Mouse (Mus musculus) kidney, postnatal 0 days (tissue): Measurements from ENCODE around the gene Ap1g1. TPM values are rescaled to one million over a fixed set of nuclear protein-coding genes. Genes with fewer than 3 reads are reported as not detected.

Experiments used
- ATAC-seq: fragments of 200-750 bp; cut with Nextera tagmentation; replicated peaks from 2 replicates; pipeline ENCODE4 v1.8.0; 2017; ENCODE audit warnings: low read depth, moderate number of reproducible peaks, moderate TSS enrichment, moderate library complexity; ENCODE audit not compliant: low FRiP score
- DNase-seq: peaks from one replicate; pipeline ENCODE4 v3.0.0-alpha.2; 2016; ENCODE audit warnings: low spot score
- H3K27ac ChIP-seq: fragments of 300-500 bp; sonication (generic); 2 replicates; pipeline ENCODE4 v1.5.1; 2014; ENCODE audit warnings: mild to moderate bottlenecking
- H3K27me3 ChIP-seq: fragments of 300-500 bp; sonication (generic); 2 replicates; pipeline ENCODE4 v1.6.1; 2014; ENCODE audit warnings: low read length, mixed read lengths; ENCODE audit not compliant: insufficient read depth
- H3K36me3 ChIP-seq: fragments of 300-500 bp; sonication (generic); 2 replicates; pipeline ENCODE4 v1.6.1; 2014; ENCODE audit warnings: low read length, mixed read lengths; ENCODE audit not compliant: insufficient read depth
- H3K4me1 ChIP-seq: fragments of 300-500 bp; sonication (generic); replicated peaks from 2 replicates; pipeline ENCODE4 v1.6.1; 2014; ENCODE audit warnings: antibody characterized with exemption, low read length, mixed read lengths; ENCODE audit not compliant: insufficient read depth
- H3K4me2 ChIP-seq: fragments of 300-500 bp; sonication (generic); 2 replicates; pipeline ENCODE4 v1.6.1; 2014; ENCODE audit warnings: mild to moderate bottlenecking, low read length, moderate library complexity, mixed read lengths
- H3K4me3 ChIP-seq: fragments of 300-500 bp; sonication (generic); replicated peaks from 2 replicates; pipeline ENCODE4 v1.5.1; 2014; ENCODE audit warnings: low read depth, low read length
- H3K9ac ChIP-seq: fragments of 300-500 bp; sonication (generic); 2 replicates; pipeline ENCODE4 v1.6.1; 2014; ENCODE audit warnings: low read depth, low read length
- H3K9me3 ChIP-seq: fragments of 300-500 bp; sonication (generic); replicated peaks from 2 replicates; pipeline ENCODE4 v1.6.1; 2016; ENCODE audit warnings: low read length, inconsistent platforms, mixed read lengths
- CTCF ChIP-seq: IDR thresholded peaks from 2 replicates; pipeline ENCODE4 v1.5.1; 2016; ENCODE audit warnings: antibody characterized with exemption, low read depth, mild to moderate bottlenecking, moderate library complexity
- WGBS: fragments of 180-500 bp; shearing (Covaris S2); extraction: QIAGEN DNeasy Blood & Tissue Kit; methylation state at CpG from one replicate; pipeline ENCODE4 v1.1.7; 2014; 5-methylcytosine and 5-hydroxymethylcytosine counted together
- polyA plus RNA-seq: library from polyadenylated mRNA; unstranded; fragments of >200 nt; fragmentation: Nextera tagmentation; extraction: Ambion mirVana; gene quantifications from 2 replicates; pipeline ENCODE4 v1.2.1, GENCODE M21; 2015

Ap1g1 gene
- polyA plus RNA-seq, 1 experiment from 2014 or later: 36.0 TPM

DNA sequence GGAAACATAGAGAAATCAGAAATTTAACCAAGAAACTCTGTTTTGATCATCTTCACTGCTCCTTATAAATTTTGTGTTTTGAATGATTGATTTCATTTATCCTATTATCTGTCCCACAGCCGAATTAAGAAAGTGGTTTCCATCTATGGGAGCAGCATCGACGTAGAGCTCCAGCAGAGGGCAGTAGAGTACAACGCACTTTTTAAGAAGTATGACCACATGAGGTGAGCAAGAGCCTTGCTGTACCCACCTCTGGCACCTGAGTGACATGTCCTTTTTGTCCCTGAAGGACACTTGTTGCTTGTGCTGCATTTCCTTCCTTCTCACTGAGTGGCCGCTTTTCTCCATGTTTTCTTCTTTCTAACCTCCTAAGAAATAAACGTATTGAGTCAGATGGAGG is 75.1 kb downstream of the Ap1g1 start:
- peaks cover 42% of the 10 kb centered on the region for H3K36me3 ChIP-seq

GRCm38 (mm10) chr8:109854522-109854921 is 76.2 kb downstream of the Ap1g1 start:
- H3K4me1 ChIP-seq: no peaks in the 10 kb centered on the region
- no peaks in the 10 kb centered on the region for H3K9me3 ChIP-seq
- ATAC-seq: no peak
- no peak for TF ChIP-seq CTCF
- no peak overlapping the region for H3K9ac ChIP-seq
- no peak overlapping the region for H3K27ac ChIP-seq
- no peak overlapping the region for H3K4me2 ChIP-seq
- no peak overlapping the region for H3K4me3 ChIP-seq
- H3K36me3 ChIP-seq: peaks cover 41% of the 10 kb centered on the region
- WGBS: 93% methylated on average over 4 of the region's 4 CpGs
- H3K27me3 ChIP-seq: no peaks in the 10 kb centered on the region
- no peak for DNase-seq

More for the DNA sequence above, 75.1 kb downstream of the Ap1g1 start:
- H3K4me1 ChIP-seq: no peaks in the 10 kb centered on the region
- no peak for ATAC-seq
- no peaks in the 10 kb centered on the region for H3K27me3 ChIP-seq
- no peak overlapping the region for H3K27ac ChIP-seq
- no peak overlapping the region for H3K9ac ChIP-seq
- no peak overlapping the region for H3K4me2 ChIP-seq
- no peaks in the 10 kb centered on the region for H3K9me3 ChIP-seq
- WGBS: 44% methylated on average over 6 of the region's 6 CpGs
- peak; percentile 89 for TF ChIP-seq CTCF
- peak; percentile 83 for DNase-seq
- H3K4me3 ChIP-seq: no peak overlapping the region

DNA sequence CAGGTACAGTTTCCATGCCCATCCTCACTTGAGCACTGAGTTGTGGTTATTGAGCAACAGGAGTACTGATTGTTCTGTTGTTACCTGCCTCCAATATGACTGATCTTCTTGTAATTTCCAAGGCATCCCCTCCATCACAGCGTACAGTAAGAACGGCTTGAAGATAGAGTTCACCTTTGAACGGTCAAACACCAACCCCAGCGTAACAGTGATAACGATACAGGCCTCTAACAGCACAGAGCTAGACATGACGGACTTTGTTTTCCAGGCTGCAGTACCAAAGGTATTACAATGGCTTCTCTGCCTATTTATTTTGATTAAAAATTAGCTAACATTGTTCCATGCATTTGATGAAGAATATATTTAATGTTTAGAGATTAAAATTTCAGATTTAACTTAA is 77.1 kb downstream of the Ap1g1 start:
- WGBS: 93% methylated on average over 6 of the region's 6 CpGs
- DNase-seq: no peak
- Histone ChIP-seq H3K27ac (no peak overlapping the region), H3K4me3 (no peak overlapping the region), H3K27me3 (no peaks in the 10 kb centered on the region), H3K9ac (no peak overlapping the region), H3K4me2 (no peak overlapping the region), H3K9me3 (no peaks in the 10 kb centered on the region), H3K36me3 (peaks cover 42% of the 10 kb centered on the region), H3K4me1 (no peaks in the 10 kb centered on the region)
- TF ChIP-seq CTCF: no peak
- ATAC-seq: no peak

DNA sequence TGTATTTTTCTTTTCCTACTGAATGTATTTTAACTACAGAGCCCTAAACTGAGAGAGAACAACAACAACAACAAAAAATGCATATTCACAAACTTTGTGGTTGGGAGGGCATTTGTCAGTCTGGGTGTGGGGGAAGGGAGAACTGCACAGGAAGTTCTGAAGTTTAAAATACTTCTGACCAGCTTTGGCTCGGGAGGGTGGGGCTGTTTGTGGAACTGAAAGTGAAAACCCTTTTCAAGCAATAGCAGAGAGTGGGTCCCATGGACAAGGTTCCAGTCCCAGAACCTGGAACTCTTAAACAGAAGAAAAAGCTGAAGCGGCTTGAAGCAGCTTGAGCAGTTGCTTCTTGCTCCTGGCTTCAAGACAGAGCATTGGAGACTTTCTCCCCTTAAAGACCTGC is 85.0 kb downstream of the Ap1g1 start:
- WGBS: 69% methylated on average over 2 of the region's 2 CpGs
- no peaks in the 10 kb centered on the region for H3K27me3 ChIP-seq
- peaks cover 23% of the 10 kb centered on the region; the same call in 1 of the 2 replicates for H3K36me3 ChIP-seq
- ATAC-seq: no peak
- H3K27ac ChIP-seq: no peak overlapping the region
- DNase-seq: peak; percentile 25
- H3K9me3 ChIP-seq: no peaks in the 10 kb centered on the region
- H3K9ac ChIP-seq: no peak overlapping the region
- TF ChIP-seq CTCF: no peak
- no peak overlapping the region for H3K4me2 ChIP-seq
- H3K4me3 ChIP-seq: no peak overlapping the region
- no peaks in the 10 kb centered on the region; the same call in 1 of the 2 replicates for H3K4me1 ChIP-seq

- ATAC-seq (no peak), DNase-seq (no peak)
- Histone ChIP-seq H3K27me3 (no peaks in the 10 kb centered on the region), H3K4me2 (no peak overlapping the region), H3K9me3 (no peaks in the 10 kb centered on the region), H3K9ac (no peak overlapping the region), H3K36me3 (peaks cover 20% of the 10 kb centered on the region; the same call in 1 of the 2 replicates), H3K4me1 (no peaks in the 10 kb centered on the region; the same call in 1 of the 2 replicates), H3K4me3 (no peak overlapping the region), H3K27ac (no peak overlapping the region)
- no peak for TF ChIP-seq CTCF
- 85% methylated on average over 2 of the region's 2 CpGs for WGBS
Observed at GRCm38 (mm10) chr8:109864798-109865197, 86.4 kb downstream of the Ap1g1 start.

GRCm38 (mm10) chr8:109865536-109865935 is 87.2 kb downstream of the Ap1g1 start:
- no peak for ATAC-seq
- H3K27ac ChIP-seq: no peak overlapping the region

GRCm38 (mm10) chr8:109866690-109867089 is 88.3 kb downstream of the Ap1g1 start:
- no peaks in the 10 kb centered on the region for H3K27me3 ChIP-seq
- no peak overlapping the region for H3K9ac ChIP-seq
- no peak overlapping the region for H3K4me3 ChIP-seq
- 94% methylated on average over 5 of the region's 5 CpGs for WGBS
- no peak overlapping the region for H3K27ac ChIP-seq
- 0 out of 2 replicates have a peak, but pooled peaks cover 7% of the 10 kb centered on the region for H3K36me3 ChIP-seq
- no peaks in the 10 kb centered on the region for H3K9me3 ChIP-seq
- no peaks in the 10 kb centered on the region; the same call in 1 of the 2 replicates for H3K4me1 ChIP-seq
- ATAC-seq (no peak), DNase-seq (no peak)
- no peak overlapping the region for H3K4me2 ChIP-seq
- no peak for TF ChIP-seq CTCF

More at GRCm38 (mm10) chr8:109865536-109865935, 87.2 kb downstream of the Ap1g1 start:
- no peak for DNase-seq
- TF ChIP-seq CTCF: no peak
- Histone ChIP-seq H3K27me3 (no peaks in the 10 kb centered on the region), H3K4me2 (no peak overlapping the region), H3K9ac (no peak overlapping the region), H3K4me3 (no peak overlapping the region), H3K36me3 (peaks cover 15% of the 10 kb centered on the region; the same call in 1 of the 2 replicates), H3K4me1 (no peaks in the 10 kb centered on the region; the same call in 1 of the 2 replicates), H3K9me3 (no peaks in the 10 kb centered on the region)
- WGBS: 85% methylated on average over 4 of the region's 4 CpGs
